Mouse (Mus musculus) kidney, adult 2 months (tissue): Measurements from ENCODE around the gene Pradc1. TPM values are rescaled to one million over a fixed set of nuclear protein-coding genes. Genes with fewer than 3 reads are reported as not detected.

Experiments
- DNase-seq: peaks from one replicate; pipeline ENCODE4 v3.0.0; 2021
- H3K27ac ChIP-seq: fragments of 200-500 bp; 2 replicates; pipeline ENCODE4 v1.5.1; 2012; ENCODE audit warnings: low read depth, low read length, control low read depth, inconsistent platforms; ENCODE audit not compliant: insufficient read depth
- H3K27me3 ChIP-seq: fragments of 200-500 bp; replicated peaks from 2 replicates; pipeline ENCODE4 v1.6.1; 2012; ENCODE audit warnings: mild to moderate bottlenecking, moderate library complexity, low read length, inconsistent platforms; ENCODE audit not compliant: control insufficient read depth, insufficient read depth
- H3K36me3 ChIP-seq: fragments of 200-500 bp; 2 replicates; pipeline ENCODE4 v1.6.1; 2012; ENCODE audit warnings: mild to moderate bottlenecking, moderate library complexity, low read length, inconsistent platforms; ENCODE audit not compliant: control insufficient read depth, insufficient read depth
- H3K4me1 ChIP-seq: fragments of 200-500 bp; 2 replicates; pipeline ENCODE4 v1.6.1; 2011; ENCODE audit warnings: low read length; ENCODE audit not compliant: control insufficient read depth, insufficient read depth
- H3K4me3 ChIP-seq: fragments of 200-500 bp; 2 replicates; pipeline ENCODE4 v1.5.1; 2011; ENCODE audit warnings: mild to moderate bottlenecking, low read depth, low read length, control low read depth; ENCODE audit not compliant: insufficient read depth
- CTCF ChIP-seq: fragments of 200-500 bp; conservative IDR thresholded peaks from 2 replicates; pipeline ENCODE4 v1.5.1; 2011; ENCODE audit warnings: low read depth, mild to moderate bottlenecking, control low read depth, low read length, moderate library complexity, mixed read lengths; ENCODE audit not compliant: insufficient read depth, insufficient read length
- POLR2A ChIP-seq: fragments of 200-500 bp; IDR thresholded peaks from one replicate; pipeline ENCODE4 v1.6.1; 2011; ENCODE audit warnings: low read depth, low read length, control low read depth
- WGBS: fragments of 180-500 bp; shearing (Covaris S2); methylation state at CpG from one replicate; pipeline ENCODE4 v1.1.7; 2018; 5-methylcytosine and 5-hydroxymethylcytosine counted together
- polyA plus RNA-seq: library from polyadenylated mRNA; depleted of rRNA; stranded (reverse); fragments of >200 nt; gene quantifications from 2 replicates; pipeline ENCODE4 v1.2.3, GENCODE M21; 2012

The Pradc1 gene
- polyA plus RNA-seq, 1 experiment = 27.7 TPM

- no peak for DNase-seq
- Histone ChIP-seq H3K27ac (no peak overlapping the region), H3K27me3 (no peaks in the 10 kb centered on the region), H3K4me3 (no peak overlapping the region), H3K4me1 (no peaks in the 10 kb centered on the region), H3K36me3 (no peaks in the 10 kb centered on the region)
- 65% methylated on average over 4 of the region's 4 CpGs for WGBS
- TF ChIP-seq CTCF (no peak), POLR2A (no peak)
Observed at GRCm38 (mm10) chr6:85488510-85488909, 36.7 kb upstream of the Pradc1 start.

DNA sequence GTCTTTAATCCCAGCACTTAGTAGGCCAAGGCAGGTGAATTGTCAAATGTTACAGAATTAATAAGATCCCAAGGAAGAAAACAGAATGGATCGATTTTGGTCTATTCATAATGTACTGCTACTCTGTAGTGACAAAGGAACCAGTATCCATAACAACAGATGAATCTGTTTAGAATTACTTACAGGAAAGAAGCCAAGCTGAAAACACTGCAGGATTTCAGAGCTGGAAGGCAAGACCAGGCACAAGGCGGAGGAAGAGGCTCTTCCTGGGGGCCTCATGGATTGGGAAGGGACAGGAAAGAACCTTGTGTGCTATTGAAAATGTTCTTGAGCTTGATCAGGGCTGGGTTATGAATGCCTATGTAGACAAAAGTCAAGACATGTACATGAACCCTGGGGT, 34.0 kb upstream of the Pradc1 start:
- Histone ChIP-seq H3K27me3 (no peaks in the 10 kb centered on the region), H3K4me1 (no peaks in the 10 kb centered on the region), H3K27ac (no peak overlapping the region), H3K36me3 (no peaks in the 10 kb centered on the region), H3K4me3 (no peak overlapping the region)
- no peak for DNase-seq
- TF ChIP-seq POLR2A (no peak), CTCF (no peak)
- WGBS = 83% methylated on average over 2 of the region's 2 CpGs

GRCm38 (mm10) chr6:85483843-85484721, 32.3 kb upstream of the Pradc1 start:
- TF ChIP-seq CTCF (no peak), POLR2A (no peak)
- no peak overlapping the region for H3K4me3 ChIP-seq
- no peak for DNase-seq

DNA sequence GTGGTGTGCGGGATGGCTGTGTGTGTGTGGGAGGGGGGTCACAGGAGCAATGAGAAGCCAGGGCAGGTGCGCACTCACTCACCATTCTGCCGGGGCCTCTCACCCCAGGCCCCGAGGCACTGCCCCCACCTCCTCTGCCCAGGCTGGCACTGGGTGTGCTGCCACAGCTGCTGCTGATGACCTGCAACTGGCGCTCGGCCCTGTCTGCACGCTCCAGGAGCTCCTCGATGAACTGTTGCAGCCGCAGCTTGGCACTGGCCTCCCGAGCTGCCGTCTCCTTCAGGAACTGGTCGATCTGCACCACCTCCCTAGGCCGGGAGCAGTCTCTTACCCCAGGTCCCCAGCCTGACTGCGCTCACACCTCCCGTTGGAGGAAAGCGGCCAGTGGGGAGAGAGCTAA, 28.9 kb upstream of the Pradc1 start:
- TF ChIP-seq POLR2A (no peak), CTCF (no peak)
- H3K4me3 ChIP-seq = no peak overlapping the region
- no peak overlapping the region for H3K27ac ChIP-seq
- H3K4me1 ChIP-seq = no peaks in the 10 kb centered on the region
- H3K36me3 ChIP-seq = no peaks in the 10 kb centered on the region
- WGBS = 36% methylated on average over 16 of the region's 16 CpGs
- no peaks in the 10 kb centered on the region for H3K27me3 ChIP-seq
- peak; percentile 12 for DNase-seq

More at GRCm38 (mm10) chr6:85483843-85484721, 32.3 kb upstream of the Pradc1 start:
- Histone ChIP-seq H3K27ac (no peak overlapping the region), H3K36me3 (no peaks in the 10 kb centered on the region), H3K4me1 (no peaks in the 10 kb centered on the region), H3K27me3 (no peaks in the 10 kb centered on the region)
- WGBS = 3% methylated on average over 92 of the region's 92 CpGs

DNA sequence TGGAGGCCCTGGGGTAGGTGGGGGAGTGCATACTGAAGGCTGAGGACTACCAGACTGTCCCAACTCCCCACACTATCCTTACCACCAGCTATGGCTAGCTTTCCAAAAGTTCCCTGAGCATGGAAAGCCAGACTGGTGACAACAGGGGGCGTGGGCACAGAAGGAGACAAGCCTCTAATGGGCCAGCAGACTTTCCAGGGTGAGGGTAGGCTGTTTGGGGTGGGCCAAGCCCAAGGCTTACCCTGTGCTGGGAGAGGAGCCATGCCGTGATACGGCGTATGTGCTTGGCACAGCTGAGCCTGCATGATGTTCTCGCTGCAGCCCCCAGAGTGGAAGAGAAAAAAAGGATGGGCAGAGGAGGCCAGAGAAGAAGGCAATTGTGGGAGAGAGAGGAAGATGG, 28.2 kb upstream of the Pradc1 start:
- no peak overlapping the region for H3K27ac ChIP-seq
- TF ChIP-seq POLR2A (no peak), CTCF (no peak)
- DNase-seq = no peak
- WGBS = 79% methylated on average over 5 of the region's 5 CpGs
- no peaks in the 10 kb centered on the region for H3K36me3 ChIP-seq
- no peaks in the 10 kb centered on the region for H3K4me1 ChIP-seq
- no peak overlapping the region for H3K4me3 ChIP-seq
- H3K27me3 ChIP-seq = no peaks in the 10 kb centered on the region

GRCm38 (mm10) chr6:85478416-85478815, 26.6 kb upstream of the Pradc1 start:
- no peak for TF ChIP-seq POLR2A
- Histone ChIP-seq H3K27me3 (no peaks in the 10 kb centered on the region), H3K36me3 (no peaks in the 10 kb centered on the region), H3K27ac (no peak overlapping the region), H3K4me1 (no peaks in the 10 kb centered on the region), H3K4me3 (no peak overlapping the region)
- WGBS = 43% methylated on average over 14 of the region's 14 CpGs
- no peak for DNase-seq

- Histone ChIP-seq H3K27ac (no peak overlapping the region), H3K4me3 (no peak overlapping the region), H3K36me3 (no peaks in the 10 kb centered on the region), H3K27me3 (no peaks in the 10 kb centered on the region), H3K4me1 (no peaks in the 10 kb centered on the region)
- 33% methylated on average over 10 of the region's 10 CpGs for WGBS
- TF ChIP-seq CTCF (peak; percentile 57), POLR2A (no peak)
- DNase-seq = no peak
Observed at GRCm38 (mm10) chr6:85477366-85477917, 25.7 kb upstream of the Pradc1 start.
